Mouse (Mus musculus): ENCODE results near the gene Trmu. TPM values are rescaled to one million over a fixed set of nuclear protein-coding genes. Genes with fewer than 3 reads are reported as not detected.

Trmu gene
- total RNA-seq (2021): 10 to 100 TPM; 29.9 to 33.8 TPM
- long read RNA-seq, experiment 1, transcript Trmu-201 (11 exons, 1,526 nt): major isoform, 8 of 17 reads
- long read RNA-seq, experiment 1, partial matches to known transcripts: 0 of 17 reads
- long read RNA-seq, experiment 1, other reads (novel, unspliced or antisense): 9 of 17 reads
- long read RNA-seq, experiment 2, partial matches to known transcripts: 2 of 13 reads
- long read RNA-seq, experiment 2, other reads (novel, unspliced or antisense): 10 of 13 reads

GRCm38 (mm10) chr15:85878848-85879497 is at the start of gene Trmu:
Gene Trmu, plus strand, starts transcription at chr15:85879312.
- Histone ChIP-seq H3K4me3 (peak within 1 kb of the TSS; percentile 68), H3K27ac (peak within 1 kb of the TSS; percentile 94)
- peak; percentile 91 for DNase-seq (ENCODE audit: extremely low spot score in 1 of 2, low spot score in 2 of 2)
- TF ChIP-seq CTCF (IDR thresholded peaks at IDR 0.05): peak; percentile 60
- intact Hi-C loops (cut with DNase I): loop anchor here (1.0 to 10.0 kb wide), 3 partner anchors 20 to 624 kb away; partner anchors contain the start of genes Cdpf1 and Gtse1

GRCm38 (mm10) chr15:85829470-85829869 is 49.6 kb upstream of the Trmu start:
- no peak overlapping the region for H3K27ac ChIP-seq
- intact Hi-C loops (cut with DNase I): no loop called here
- TF ChIP-seq CTCF (IDR thresholded peaks at IDR 0.05): no peak
- no peak overlapping the region for H3K4me3 ChIP-seq
- DNase-seq (ENCODE audit: extremely low spot score in 1 of 2, low spot score in 2 of 2): no peak

DNA sequence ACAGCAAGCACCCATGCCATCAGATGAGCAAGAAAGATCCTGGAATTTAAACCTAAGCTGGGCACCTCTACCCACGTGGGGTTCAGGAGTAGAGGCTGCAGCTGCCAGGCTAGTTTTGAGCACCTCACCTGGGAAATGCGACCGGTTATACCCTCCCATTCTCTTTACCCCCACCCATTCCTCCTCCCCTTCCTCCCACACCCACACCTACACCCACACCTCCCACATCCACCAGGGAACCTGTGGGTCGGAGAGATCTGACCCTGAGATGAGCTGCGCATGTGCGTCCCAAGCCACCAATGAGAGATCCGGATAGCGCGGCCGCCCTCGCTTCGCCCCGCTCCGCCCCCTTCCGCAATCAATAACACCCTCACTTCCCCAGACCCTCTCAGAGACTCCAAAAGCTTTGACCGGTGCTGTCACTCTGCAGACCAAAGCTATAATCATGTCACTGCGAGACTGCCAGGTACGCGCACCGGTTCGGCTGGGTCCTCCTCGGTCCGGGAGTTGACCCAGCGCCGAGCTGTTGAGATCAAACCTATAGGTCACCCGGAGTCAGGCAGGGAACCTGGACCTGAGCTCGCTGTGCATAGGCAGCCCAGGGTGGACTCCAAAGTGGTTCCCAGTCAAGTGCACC is 47.0 kb upstream of the Trmu start, which contains the start of gene Ttc38:
Gene Ttc38 (plus strand): TSS at position 353 of the 637 bp plus-strand sequence.
- Histone ChIP-seq H3K4me3 (peak within 1 kb of the TSS; percentile 57), H3K27ac (peak within 1 kb of the TSS; percentile 91)
- DNase-seq (ENCODE audit: extremely low spot score in 1 of 2, low spot score in 2 of 2): peak; percentile 78 to 82
- TF ChIP-seq CTCF (IDR thresholded peaks at IDR 0.05): no peak
- intact Hi-C loops (cut with DNase I): no loop called here

GRCm38 (mm10) chr15:85832599-85832998 is 46.5 kb upstream of the Trmu start:
- no peak for DNase-seq (ENCODE audit: extremely low spot score in 1 of 2, low spot score in 2 of 2)
- no peak for TF ChIP-seq CTCF (IDR thresholded peaks at IDR 0.05)
- Histone ChIP-seq H3K4me3 (peak overlapping the region; percentile 57), H3K27ac (peak overlapping the region; percentile 91)
- intact Hi-C loops (cut with DNase I): no loop called here

- TF ChIP-seq CTCF (IDR thresholded peaks at IDR 0.05): peak; percentile 49
- no peak for DNase-seq (ENCODE audit: extremely low spot score in 1 of 2, low spot score in 2 of 2)
- intact Hi-C loops (cut with DNase I): no loop called here
- Histone ChIP-seq H3K27ac (no peak overlapping the region), H3K4me3 (no peak overlapping the region)
Observed at GRCm38 (mm10) chr15:85835335-85835734, 43.8 kb upstream of the Trmu start.

- no peak for TF ChIP-seq CTCF (IDR thresholded peaks at IDR 0.05)
- DNase-seq (ENCODE audit: extremely low spot score in 1 of 2, low spot score in 2 of 2): no peak
- no peak overlapping the region for H3K27ac ChIP-seq
- intact Hi-C loops (cut with DNase I): no loop called here
- no peak overlapping the region for H3K4me3 ChIP-seq
Observed at GRCm38 (mm10) chr15:85836887-85837286, 42.2 kb upstream of the Trmu start.

- peak; percentile 70 for TF ChIP-seq CTCF (IDR thresholded peaks at IDR 0.05)
- DNase-seq (ENCODE audit: extremely low spot score in 1 of 2, low spot score in 2 of 2): no peak
- intact Hi-C loops (cut with DNase I): no loop called here
- Histone ChIP-seq H3K4me3 (no peak overlapping the region), H3K27ac (no peak overlapping the region)
Observed at GRCm38 (mm10) chr15:85840983-85841382, 38.1 kb upstream of the Trmu start.

- Histone ChIP-seq H3K4me3 (no peak overlapping the region), H3K27ac (no peak overlapping the region)
- intact Hi-C loops (cut with DNase I): no loop called here
- no peak for TF ChIP-seq CTCF (IDR thresholded peaks at IDR 0.05)
- no peak for DNase-seq (ENCODE audit: extremely low spot score in 1 of 2, low spot score in 2 of 2)
Observed at GRCm38 (mm10) chr15:85841796-85842360, 37.2 kb upstream of the Trmu start.

DNA sequence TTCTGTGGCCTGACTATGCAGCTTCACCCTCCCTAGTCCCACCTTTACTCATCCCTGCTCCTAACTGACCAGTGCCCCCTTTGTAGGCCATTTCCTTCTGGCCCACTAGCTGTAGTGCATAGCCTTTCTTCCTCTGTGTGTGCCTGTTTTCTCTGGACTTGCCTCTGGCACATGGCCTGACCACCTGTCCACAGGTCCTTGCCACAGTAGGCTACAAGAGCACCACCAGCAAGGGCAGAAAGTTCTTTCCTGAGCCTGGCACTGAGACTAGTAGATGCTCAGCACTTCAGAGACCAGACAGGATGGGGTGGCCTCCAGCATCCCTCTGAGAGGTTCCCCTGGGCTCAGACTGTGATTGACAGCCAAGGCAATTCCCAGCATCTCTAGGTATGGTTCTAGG is 34.0 kb upstream of the Trmu start:
- Histone ChIP-seq H3K4me3 (no peak overlapping the region), H3K27ac (no peak overlapping the region)
- TF ChIP-seq CTCF (IDR thresholded peaks at IDR 0.05): no peak

DNA sequence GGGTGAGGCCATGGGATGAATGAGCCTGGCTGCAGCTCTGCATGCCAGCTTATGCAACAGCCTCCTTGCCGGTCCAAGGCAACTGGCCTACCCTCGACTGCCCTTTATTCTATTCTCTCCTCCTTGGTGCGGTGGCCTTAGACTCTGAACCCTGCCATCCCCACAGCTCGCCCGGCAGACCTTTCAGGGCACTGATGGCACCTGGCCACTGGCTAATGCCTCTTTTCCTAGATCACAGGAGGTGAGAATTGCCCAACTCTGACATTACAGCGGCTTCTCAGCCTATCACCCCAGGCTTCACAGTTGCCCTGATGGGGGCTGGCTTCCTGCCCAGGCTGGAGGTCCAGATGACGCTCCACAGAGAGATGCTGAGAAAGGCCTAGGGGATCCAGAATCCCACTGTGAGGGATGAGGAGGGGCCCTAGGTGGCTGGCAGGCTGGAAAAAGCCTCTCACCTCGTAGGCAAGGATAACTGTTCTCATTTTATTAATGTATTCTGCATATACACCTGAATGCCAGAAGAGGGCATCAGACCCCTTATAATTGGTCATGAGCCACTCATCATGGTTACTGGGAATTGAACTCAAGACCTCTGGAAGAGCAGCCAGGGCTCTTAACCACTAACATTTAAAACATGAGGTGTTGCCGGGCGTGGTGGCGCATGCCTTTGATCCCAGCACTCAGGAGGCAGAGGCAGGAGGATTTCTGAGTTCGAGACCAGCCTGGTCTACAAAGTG is 27.3 kb upstream of the Trmu start:
- H3K4me3 ChIP-seq: no peak overlapping the region
- TF ChIP-seq CTCF (IDR thresholded peaks at IDR 0.05): peak; percentile 35
- DNase-seq (ENCODE audit: extremely low spot score in 1 of 2, low spot score in 2 of 2): no peak
- intact Hi-C loops (cut with DNase I): no loop called here
- H3K27ac ChIP-seq: no peak overlapping the region

More for the DNA sequence above, 34.0 kb upstream of the Trmu start:
- intact Hi-C loops (cut with DNase I): no loop called here
- DNase-seq (ENCODE audit: extremely low spot score in 1 of 2, low spot score in 2 of 2): no peak

- H3K27ac ChIP-seq: peak overlapping the region; percentile 90
- H3K4me3 ChIP-seq: peak overlapping the region; percentile 61
- intact Hi-C loops (cut with DNase I): loop anchor here (1.0 to 2.0 kb wide), 2 partner anchors 20 to 48 kb away; partner anchors contain the start of genes Cdpf1 and Trmu
- DNase-seq (ENCODE audit: extremely low spot score in 1 of 2, low spot score in 2 of 2): no peak
- TF ChIP-seq CTCF (IDR thresholded peaks at IDR 0.05): no peak
Observed at GRCm38 (mm10) chr15:85858980-85859489, 20.1 kb upstream of the Trmu start.

Measured in left cerebral cortex, adult 2 months (tissue).